Mouse (Mus musculus): ENCODE results near the gene 2010109A12Rik.

Gene 2010109A12Rik

DNA sequence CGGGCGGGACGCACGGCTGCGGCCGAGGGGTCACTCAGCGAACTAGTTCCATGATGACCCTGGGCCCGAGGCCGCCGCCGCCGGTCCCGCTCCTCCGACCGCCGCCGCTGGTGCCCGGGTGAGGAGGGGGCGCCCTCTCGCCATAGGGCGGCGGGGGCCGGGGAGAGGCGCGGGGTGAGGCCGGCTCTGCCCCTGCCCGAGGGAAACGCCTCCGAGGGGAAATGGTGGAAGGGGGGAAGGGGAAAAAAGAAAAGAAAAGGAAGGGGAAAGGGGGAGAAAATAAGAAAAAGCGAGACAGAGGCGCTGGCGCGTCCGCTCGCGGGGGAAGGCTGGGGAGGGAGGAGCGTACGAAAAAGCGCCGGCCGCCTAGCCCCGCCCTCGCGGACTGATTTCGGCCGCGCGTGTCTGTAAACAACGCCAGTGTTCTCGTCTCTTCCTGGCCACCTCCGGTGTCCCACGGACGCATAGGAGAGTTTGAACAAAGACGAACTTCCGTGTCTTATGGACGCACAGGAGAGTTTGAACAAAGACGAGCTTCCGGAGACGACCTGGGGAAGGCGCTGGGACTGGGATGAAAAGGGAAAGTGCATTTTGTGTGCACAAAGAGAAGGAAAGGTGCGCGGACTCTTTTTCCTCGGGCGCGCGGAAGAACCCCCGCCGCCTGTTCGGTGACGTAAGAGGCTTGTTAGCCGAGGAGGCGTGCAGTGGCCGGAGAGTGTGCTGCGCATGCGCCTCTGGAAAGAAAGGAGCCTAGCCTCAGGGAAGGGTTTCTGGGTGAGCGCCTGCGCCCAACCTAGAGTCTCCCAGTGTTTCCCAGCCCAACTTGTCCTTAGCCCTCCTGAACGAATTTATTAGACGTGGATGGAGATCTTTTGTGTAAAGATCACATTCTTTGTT, at the start of gene 2010109A12Rik, which contains the start of gene Ccni:
2010109A12Rik (plus strand) TSS at position 410 of the 897 bp plus-strand sequence.
Ccni (minus strand) TSS at position 387 of the 897 bp plus-strand sequence.
- DNase-seq (ENCODE audit: extremely low read depth, low read depth): peak; percentile 86

DNA sequence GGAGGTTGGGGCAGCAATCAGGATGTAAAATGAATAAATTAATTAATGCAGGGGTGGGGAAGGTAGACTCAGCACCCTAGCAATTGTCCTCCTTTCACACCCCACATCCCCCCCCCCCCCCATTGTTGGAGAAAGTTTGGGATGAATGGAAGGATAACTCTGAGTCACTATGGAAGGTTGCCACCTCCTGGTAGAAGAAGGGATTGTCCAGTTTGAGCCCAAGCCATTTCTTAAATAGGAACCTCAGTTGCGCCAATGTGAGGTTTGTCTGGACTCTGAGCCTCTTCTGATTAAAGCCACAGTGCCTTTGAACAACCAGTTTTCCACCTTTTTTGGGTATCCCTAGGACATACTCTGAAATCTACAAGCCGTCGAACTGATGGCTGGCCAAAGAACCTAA, 42.8 kb upstream of the 2010109A12Rik start:
- no peak for DNase-seq (ENCODE audit: extremely low read depth, low read depth)

DNA sequence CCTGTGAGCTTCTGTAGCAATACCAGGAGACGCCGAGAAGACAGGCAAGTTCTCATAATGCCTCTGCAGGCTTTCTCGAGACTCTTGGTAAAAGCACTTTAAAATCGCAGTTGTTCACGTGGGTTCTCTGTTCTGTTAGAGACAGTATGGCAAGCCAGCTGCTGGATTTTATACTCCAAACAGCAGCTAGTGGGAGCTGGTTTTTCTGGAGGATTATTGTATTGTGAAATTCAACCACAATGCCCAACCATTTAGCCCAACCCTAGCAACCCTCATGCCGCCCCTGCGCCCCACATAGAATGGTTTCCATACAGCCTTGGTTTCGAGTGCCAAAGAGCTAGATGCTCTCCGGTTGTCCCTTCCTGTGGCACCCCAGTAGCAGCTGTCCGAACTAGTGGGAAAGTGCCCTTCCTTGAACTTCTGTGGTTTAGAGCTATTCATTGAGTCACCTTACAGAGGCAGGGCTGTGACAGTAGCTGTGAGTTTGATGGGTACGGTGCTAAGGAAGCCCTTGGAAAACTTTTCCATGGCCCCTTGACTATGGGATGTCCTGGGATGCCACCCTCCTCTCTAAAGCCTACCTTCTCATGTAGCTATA, 38.3 kb upstream of the 2010109A12Rik start:
- DNase-seq (ENCODE audit: extremely low read depth, low read depth): no peak

DNA sequence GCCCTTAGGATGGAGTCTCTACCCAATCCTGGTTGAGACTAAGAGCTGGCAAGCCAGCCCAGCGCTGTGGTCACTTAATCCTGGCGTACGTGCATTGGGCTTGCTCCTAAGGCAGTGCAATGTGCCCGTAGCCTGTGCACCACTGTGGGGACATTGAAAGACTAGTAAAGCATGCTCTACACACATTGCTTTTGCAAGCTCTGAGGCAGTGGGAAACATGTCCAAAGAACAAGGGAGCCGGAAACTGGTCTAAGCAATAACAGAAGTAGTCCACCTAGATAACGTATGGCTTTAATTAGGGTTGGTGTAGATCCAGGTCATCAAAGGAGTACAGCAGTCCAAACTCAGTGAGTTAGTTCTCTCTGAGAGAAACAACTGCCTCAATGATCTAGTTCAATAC, 37.7 kb upstream of the 2010109A12Rik start:
- no peak for DNase-seq (ENCODE audit: extremely low read depth, low read depth)

DNA sequence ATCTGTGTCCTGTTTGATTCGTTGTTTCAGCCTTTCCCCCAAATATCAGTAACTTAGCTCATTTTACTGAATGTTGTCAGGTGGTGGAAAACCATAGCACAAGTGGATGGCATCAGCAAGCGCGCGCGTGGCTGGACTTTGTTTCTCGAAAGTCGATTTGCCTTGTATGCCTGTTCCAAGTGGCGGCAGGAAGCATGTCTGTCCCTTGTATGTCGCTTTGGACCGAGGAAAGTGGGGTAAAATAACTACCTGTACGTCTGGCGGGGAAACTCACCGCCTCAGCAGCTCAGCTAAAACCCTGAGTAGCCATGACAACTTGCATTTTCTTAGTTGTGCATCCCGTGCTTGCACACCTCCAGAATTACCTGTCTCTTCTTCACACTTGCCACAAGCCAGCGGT, 34.9 kb upstream of the 2010109A12Rik start:
- DNase-seq (ENCODE audit: extremely low read depth, low read depth): no peak

DNA sequence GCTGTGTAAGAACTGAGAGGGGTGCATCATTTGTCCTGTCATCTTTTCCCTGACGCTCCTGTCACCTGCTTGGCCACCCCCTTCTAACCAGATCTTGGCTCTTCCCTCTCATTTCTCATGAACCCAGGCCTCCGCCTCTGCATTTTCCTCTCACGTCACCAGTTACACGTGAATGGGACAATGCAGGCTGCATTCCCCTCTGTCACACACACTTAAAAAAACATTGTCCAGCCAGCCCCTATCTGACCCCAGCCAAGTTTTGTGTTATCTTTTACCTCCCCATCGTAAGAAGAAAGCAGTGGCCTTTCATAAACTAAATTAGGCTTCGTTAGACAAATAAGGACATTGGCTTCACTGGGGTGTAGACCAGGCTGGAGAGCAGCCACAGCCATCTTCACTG, 33.8 kb upstream of the 2010109A12Rik start:
- no peak for DNase-seq (ENCODE audit: extremely low read depth, low read depth)

DNA sequence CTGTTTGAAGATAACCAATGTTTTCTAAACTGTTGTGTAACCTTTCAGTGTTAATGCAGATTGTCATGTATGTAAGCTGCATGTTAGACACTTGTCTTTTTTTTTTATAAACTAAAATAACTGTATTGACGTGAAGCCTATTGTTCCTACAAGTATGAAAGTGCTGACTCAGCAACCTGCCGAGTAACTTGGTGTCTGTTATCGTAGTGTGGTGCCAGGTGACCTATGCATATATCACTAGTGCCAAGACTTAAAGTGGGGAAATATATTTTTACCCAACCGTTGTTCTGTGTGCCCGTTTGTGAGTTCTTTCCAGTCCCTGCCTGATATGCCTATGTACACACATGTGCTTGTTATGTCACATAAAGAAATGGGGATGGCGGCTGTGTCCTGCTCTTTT, 31.6 kb upstream of the 2010109A12Rik start:
- DNase-seq (ENCODE audit: extremely low read depth, low read depth): no peak

DNA sequence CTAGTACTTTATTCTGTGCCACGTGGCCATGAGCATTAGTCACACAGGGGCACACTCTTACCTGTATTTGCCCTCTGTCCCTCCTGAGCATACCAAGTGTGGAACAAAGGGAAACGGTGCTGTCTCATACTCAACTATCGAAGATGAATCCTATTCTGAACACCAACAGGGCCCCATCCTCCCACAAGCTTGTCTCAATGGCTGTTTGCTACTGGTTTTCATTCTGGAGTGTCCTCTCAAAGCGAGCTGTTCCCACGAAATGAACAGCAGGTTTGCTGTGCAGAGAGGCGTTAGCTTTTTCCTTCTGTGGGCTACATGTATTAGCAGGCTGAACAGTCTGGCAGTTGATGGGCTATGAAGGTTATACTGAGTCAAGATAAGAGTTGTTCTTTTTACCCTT, 27.7 kb upstream of the 2010109A12Rik start:
- DNase-seq (ENCODE audit: extremely low read depth, low read depth): no peak

DNA sequence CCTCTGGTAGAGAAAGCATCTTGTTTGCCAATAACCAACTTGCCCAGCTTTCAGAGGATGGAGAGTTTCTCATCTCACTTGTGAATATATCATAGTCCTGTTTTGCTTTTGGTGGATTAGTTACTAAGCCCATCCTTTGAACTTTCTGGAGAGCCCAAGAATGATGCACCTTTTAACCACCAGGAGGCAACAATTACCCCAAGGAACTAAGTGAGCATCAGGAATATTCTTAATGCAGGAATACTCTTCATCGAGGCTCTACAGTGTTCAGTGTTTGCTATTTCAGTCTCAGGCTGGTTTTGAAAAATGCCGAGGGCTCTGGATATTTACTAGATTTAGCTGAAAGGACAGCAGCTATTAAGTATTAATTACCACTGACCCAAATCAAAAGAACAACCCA, 26.1 kb upstream of the 2010109A12Rik start:
- no peak for DNase-seq (ENCODE audit: extremely low read depth, low read depth)

DNA sequence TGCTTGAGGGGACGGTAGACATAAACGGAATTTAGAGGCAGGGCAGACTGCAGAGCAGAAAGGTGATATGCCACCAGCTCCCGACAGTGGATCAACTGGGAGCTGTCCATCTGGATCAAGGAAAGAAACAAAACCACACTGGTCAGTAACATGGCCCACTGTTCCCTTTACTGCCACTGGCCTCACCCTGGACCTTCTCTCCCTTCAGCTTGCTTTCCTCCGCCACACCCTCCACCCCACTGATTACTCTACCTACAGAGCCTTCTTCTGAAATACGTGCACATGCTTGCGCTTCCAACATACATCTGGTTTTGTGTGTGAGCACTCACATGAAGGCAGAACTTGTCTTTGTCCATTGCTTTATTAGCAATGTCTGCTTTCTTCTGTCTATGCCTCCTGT, 23.0 kb upstream of the 2010109A12Rik start:
- no peak for DNase-seq (ENCODE audit: extremely low read depth, low read depth)

DNA sequence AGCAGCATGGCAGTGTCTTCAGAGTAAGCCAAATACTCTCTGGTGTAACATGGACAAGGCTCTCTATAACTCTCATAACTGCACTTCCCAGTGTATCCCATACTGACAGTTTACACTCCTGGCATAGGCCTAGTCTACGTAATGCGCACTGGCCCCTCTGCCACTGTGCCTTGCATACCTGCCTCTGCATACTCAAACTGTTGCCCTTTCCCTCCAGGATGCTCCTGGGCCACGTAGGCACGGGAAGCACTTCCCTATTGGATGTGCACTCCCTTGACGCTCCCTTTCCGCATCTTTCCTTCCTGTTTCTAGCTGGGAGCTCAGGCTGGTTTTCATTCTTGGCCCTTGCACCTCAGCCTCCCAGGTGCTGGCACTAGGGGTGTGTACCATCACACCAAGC, 21.8 kb upstream of the 2010109A12Rik start:
- no peak for DNase-seq (ENCODE audit: extremely low read depth, low read depth)

DNA sequence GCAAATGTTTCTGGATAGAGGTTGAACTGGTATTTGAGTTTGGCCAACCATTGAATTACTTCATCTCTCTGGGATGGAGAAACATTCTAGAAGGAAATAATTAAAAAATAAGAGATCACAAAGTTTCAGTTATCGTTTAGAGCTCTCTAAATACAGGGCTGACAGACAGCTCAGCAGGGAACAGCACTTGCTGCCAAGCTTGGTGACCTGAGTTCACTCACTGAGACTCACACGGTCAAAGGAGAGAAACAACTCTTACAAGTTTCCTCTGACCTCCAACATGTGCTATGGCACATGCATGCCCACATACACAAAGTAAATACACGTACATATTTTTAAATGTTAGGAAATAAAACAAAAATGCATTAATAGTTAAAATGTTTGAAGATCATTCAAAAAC, 16.7 kb upstream of the 2010109A12Rik start:
- no peak for DNase-seq (ENCODE audit: extremely low read depth, low read depth)

DNA sequence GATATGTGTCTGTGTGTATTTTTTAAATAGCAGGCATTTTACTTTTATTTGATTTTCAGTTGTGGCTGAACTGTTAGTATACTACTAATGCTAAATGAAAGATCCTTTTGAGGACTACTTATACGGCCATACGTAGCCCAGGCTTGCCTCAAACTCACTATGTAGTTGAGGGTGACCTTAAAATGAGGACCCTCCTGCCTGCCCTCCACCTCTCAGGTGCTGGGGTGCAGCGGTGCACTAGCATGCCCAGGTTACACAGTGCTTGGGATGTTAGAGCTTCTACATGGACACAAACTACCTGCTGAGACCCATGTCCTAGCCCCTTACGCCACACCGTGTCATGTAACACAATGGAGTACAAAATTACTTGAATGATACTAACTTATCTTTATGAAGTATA, 15.9 kb upstream of the 2010109A12Rik start:
- no peak for DNase-seq (ENCODE audit: extremely low read depth, low read depth)

DNA sequence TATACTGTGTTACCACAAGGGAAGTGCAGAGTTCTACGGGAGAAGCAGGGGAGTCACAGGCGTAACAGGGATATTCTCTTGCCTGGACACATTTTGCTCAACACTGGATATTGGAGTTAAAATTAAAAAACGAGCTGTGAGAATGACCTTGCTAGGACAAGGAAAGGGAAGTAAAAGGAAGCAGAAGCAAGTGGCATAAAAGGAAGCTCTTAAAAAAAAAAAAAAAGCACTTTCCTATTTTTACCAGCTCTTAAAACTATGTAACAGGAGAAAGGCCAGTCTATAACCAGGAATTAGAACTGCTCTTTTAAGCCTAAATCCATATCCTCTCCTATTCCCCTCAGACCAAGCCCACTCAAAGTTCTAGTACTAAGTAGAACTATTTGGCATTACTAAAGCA, 8.1 kb upstream of the 2010109A12Rik start:
- DNase-seq (ENCODE audit: extremely low read depth, low read depth): no peak

DNA sequence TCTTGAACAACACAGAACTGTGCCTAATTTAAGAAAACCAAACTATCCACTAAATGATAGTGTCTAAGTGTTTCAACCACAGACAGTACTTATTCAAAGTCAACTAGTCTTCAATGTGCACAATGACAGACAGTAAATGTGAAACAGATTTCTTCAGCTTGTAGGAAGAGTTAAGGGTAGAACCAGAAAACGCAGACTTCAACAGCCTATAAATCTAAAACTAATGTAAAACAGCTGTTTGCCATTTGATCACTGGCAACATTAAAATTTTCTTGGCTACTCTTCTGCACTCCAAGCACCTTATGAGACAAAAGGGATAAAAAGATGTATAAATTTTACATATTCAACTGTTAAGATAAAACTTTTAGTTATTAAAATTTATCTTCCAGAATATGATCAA, 5.1 kb upstream of the 2010109A12Rik start:
- DNase-seq (ENCODE audit: extremely low read depth, low read depth): no peak

DNA sequence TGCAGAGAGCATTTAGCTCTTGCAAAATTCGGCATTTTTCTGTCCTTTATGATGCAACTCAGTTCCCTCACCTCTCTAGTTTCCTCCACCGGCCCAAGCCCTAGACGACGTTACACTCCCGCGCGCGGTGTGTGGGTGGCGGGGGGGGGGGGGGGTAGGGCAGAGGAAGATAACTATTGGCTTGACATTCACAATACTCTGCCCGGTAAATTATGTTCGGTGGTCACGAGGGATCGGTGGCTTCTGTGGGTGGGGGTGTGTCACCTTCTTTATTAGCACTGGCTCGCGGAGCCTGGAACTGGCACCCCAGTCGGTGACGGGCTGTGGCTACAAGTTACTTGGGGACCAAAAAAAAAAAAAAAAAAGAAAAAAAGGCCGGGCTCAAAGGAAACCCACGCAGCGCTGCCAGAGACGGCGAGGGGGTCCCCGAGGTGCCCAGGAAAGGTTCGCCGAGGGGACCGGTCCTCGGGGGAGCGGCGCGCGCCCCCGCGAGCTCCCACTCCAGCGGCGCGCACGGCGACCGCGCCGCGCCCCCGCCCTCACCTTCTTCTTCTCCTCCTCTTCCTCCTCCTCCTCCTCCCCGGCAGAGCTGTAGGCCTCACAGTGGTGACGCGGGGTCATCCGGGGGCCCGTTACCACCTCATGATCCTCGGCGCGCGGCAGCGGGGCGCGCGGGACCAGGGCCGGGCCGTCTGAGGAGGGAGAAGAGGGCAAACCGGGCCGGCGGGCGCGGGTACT, 778 bp upstream of the 2010109A12Rik start:
- DNase-seq (ENCODE audit: extremely low read depth, low read depth): no peak

DNA sequence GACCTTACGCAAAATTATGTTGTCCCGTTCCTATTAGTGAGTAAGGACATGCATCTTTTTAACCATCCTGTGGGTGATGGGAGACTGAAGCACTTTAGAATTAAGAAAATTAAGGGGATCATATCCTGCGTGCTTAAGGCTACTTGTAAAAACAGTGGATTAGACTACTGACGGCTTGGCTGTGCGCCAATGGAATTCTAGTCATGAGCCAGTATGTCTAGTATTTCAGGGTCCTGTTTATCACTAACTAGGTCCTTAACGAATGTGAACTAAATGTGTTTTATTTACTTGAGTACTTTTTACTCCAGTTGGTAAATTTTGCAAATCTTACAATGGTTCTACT, 659 bp downstream of the 2010109A12Rik start:
- DNase-seq (ENCODE audit: extremely low read depth, low read depth): no peak

DNA sequence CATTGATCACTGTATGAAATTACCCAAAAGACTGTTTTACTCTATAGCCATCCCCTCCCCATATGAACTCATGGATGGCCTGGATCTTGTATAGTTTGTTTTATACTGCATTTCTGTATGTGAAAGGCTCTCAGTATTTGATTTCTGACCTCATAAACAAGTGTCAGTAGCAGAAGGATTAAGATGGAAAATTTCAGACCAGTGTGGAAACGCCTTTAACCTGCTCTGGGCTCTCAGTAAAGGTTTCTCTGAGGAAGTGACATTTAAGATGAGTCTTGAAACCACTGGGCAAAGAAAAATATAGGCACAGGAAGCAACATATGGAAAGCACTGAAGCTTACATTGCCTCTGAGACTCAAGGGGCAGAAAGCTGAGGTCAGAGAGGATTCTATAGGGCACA, 1.2 kb downstream of the 2010109A12Rik start:
- no peak for DNase-seq (ENCODE audit: extremely low read depth, low read depth)

DNA sequence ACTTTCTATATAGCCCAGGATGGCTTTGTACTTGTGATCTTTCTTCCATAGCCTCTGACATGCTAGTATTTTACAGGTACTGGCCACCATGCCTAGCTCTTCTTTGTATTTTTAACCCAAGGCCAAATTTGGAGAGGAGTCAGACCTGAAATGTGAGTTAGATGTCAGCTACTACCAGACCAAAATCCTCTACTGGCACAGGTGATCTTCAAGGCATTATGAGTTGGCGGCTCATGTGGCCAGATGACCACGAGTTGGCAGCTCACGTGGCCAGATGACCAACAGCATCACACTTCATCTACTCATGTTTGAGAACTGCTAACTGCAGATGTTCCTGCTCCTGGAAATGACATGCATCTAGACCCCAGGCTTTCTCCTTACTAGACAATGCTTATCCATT, 12.1 kb downstream of the 2010109A12Rik start:
- DNase-seq (ENCODE audit: extremely low read depth, low read depth): no peak

DNA sequence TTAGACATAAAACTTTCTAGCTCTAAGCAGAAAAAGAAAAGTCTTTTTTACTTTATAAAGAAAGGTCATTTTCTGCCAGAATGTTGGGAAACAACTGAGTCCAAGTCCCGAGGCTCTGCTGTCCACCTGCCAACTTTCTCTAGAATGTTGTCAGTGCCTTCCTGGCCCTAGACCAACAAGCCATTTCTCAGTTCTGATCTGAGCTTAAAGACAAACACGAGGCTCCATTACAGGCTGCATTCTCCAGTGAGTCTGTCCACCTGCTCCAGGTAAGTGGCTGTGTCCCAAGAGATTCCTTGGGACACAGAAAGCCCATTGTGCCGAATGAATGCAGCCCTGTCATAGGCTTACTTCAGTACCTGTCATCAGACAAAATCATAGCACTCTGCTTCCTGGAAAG, 15.3 kb downstream of the 2010109A12Rik start:
- no peak for DNase-seq (ENCODE audit: extremely low read depth, low read depth)

DNA sequence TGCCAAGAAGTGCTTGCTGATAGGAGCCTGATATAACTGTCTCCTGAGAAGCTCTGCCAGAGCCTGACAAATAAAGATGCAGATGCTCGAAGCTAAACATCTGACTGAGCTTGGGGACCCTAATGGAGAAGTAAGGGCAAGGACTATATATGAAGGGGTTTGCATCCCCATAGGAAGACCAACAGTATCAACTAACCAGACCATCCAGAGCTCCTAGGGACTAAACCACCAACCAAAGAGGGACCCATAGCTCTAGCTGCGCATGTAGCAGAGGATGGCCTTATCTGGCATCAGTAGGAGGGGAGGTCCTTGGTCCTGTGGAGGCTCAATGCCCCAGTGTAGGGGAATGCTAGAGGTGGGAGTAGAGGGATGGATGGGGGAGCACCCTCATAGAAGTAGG, 18.2 kb downstream of the 2010109A12Rik start:
- DNase-seq (ENCODE audit: extremely low read depth, low read depth): no peak

DNA sequence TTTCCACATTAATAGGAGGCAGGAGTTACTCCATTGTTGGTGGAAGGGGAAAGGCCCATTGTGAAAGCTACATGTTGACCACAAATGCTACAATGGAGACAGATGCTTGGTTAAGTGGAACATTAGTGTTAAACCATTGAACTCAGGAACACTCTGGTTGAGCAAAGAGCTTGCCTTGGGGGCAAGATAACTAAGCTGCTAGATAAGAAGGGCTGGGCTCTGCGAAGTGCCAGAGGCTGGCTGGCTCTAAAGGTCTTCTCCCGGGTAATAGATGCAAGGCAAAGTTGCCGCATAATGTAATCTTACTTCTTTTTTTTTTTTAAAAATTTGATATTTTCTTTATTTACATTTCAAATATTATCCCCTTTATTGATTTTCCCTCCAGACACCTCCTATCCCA, 20.8 kb downstream of the 2010109A12Rik start:
- no peak for DNase-seq (ENCODE audit: extremely low read depth, low read depth)
